Mouse (Mus musculus) megakaryocyte, adult 5-6 weeks (primary cell): ENCODE measurements around the gene Creb3l1. TPM values are rescaled to one million over a fixed set of nuclear protein-coding genes. Genes with fewer than 3 reads are reported as not detected.

Experiments
- ATAC-seq: 2 replicates; pipeline ENCODE4 v1.8.0; 2016; ENCODE audit warnings: mild to moderate bottlenecking, inconsistent platforms; ENCODE audit not compliant: poor library complexity, severe bottlenecking
- total RNA-seq, 2 experiments: library from RNA; stranded (forward) in 1 of 2; stranded (reverse) in 1 of 2; fragments of 153-499, 151-499 nt in 1 of 2; fragments of 221-1000, 200-1000 nt in 1 of 2; gene quantifications; 2 replicates each; pipeline versions ENCODE4 v1.2.3 to v1.2.4; 2015 to 2017

The Creb3l1 gene
- total RNA-seq (2015) (2.7 and 4.8 TPM in 2 replicates), total RNA-seq (2017) (0.51 and 1.2 TPM in 2 replicates)

GRCm38 (mm10) chr2:92024274-92024672 is at the start of gene Creb3l1:
Creb3l1 (minus strand) TSS chr2:92024502.
- ATAC-seq: 0 out of 2 replicates have a peak, but pooled peaks have one; percentile 39

GRCm38 (mm10) chr2:92071143-92071542 is 46.8 kb upstream of the Creb3l1 start:
- no peak for ATAC-seq

GRCm38 (mm10) chr2:92069630-92070029 is 45.3 kb upstream of the Creb3l1 start:
- no peak for ATAC-seq

- ATAC-seq: no peak
Measured at GRCm38 (mm10) chr2:92067600-92067999, 43.3 kb upstream of the Creb3l1 start.

- ATAC-seq: no peak
Measured at GRCm38 (mm10) chr2:92066899-92067298, 42.6 kb upstream of the Creb3l1 start.

GRCm38 (mm10) chr2:92065938-92066337 is 41.6 kb upstream of the Creb3l1 start:
- no peak for ATAC-seq

- peak; percentile 54 for ATAC-seq
Measured at GRCm38 (mm10) chr2:92065269-92065888, 41.1 kb upstream of the Creb3l1 start.

GRCm38 (mm10) chr2:92063106-92063505 is 38.8 kb upstream of the Creb3l1 start:
- no peak for ATAC-seq

GRCm38 (mm10) chr2:92061337-92061736 is 37.0 kb upstream of the Creb3l1 start:
- no peak for ATAC-seq

- no peak for ATAC-seq
Measured at GRCm38 (mm10) chr2:92060291-92060690, 36.0 kb upstream of the Creb3l1 start.

- ATAC-seq: peak; percentile 64
Measured at GRCm38 (mm10) chr2:92059481-92060220, 35.3 kb upstream of the Creb3l1 start.

GRCm38 (mm10) chr2:92058936-92059335 is 34.6 kb upstream of the Creb3l1 start:
- ATAC-seq: no peak

- peak; percentile 74 for ATAC-seq
Measured at GRCm38 (mm10) chr2:92058469-92058868, 34.2 kb upstream of the Creb3l1 start.

- ATAC-seq: no peak
Measured at GRCm38 (mm10) chr2:92056760-92057159, 32.5 kb upstream of the Creb3l1 start.

GRCm38 (mm10) chr2:92055831-92056236 is 31.5 kb upstream of the Creb3l1 start:
- peak; percentile 43; the same call in 1 of the 2 replicates for ATAC-seq

- peak; percentile 65 for ATAC-seq
Measured at GRCm38 (mm10) chr2:92055101-92055813, 31.0 kb upstream of the Creb3l1 start.

- ATAC-seq: no peak
Measured at GRCm38 (mm10) chr2:92052754-92053153, 28.5 kb upstream of the Creb3l1 start.

- ATAC-seq: no peak
Measured at GRCm38 (mm10) chr2:92052188-92052587, 27.9 kb upstream of the Creb3l1 start.

GRCm38 (mm10) chr2:92048034-92048690 is 23.9 kb upstream of the Creb3l1 start:
- no peak for ATAC-seq

GRCm38 (mm10) chr2:92047601-92048000 is 23.3 kb upstream of the Creb3l1 start:
- ATAC-seq: no peak

- ATAC-seq: no peak
Measured at GRCm38 (mm10) chr2:92043285-92043684, 19.0 kb upstream of the Creb3l1 start.
